Mouse (Mus musculus) liver, adult 2 months (tissue): ENCODE measurements around the gene Mapk14. TPM values are rescaled to one million over a fixed set of nuclear protein-coding genes. Genes with fewer than 3 reads are reported as not detected.

Experiments used
- DNase-seq: peaks from one replicate; pipeline ENCODE4 v3.0.0-alpha.2; 2011; ENCODE audit warnings: low read depth, low spot score; ENCODE audit errors: extremely low read depth
- H3K27ac ChIP-seq: fragments of 200-500 bp; replicated peaks from 2 replicates; pipeline ENCODE4 v1.5.1; 2012; ENCODE audit warnings: low read depth, mild to moderate bottlenecking, control low read depth, inconsistent platforms, low read length; ENCODE audit not compliant: insufficient read depth
- H3K27me3 ChIP-seq: fragments of 200-500 bp; 2 replicates; pipeline ENCODE4 v1.6.1; 2012; ENCODE audit warnings: mild to moderate bottlenecking, moderate library complexity, low read length, inconsistent platforms; ENCODE audit not compliant: control insufficient read depth, insufficient read depth
- H3K36me3 ChIP-seq: fragments of 200-500 bp; 2 replicates; pipeline ENCODE4 v1.6.1; 2012; ENCODE audit warnings: low read length, inconsistent platforms; ENCODE audit not compliant: control insufficient read depth, insufficient read depth
- H3K4me1 ChIP-seq: fragments of 200-500 bp; 2 replicates; pipeline ENCODE4 v1.6.1; 2011; ENCODE audit warnings: low read length; ENCODE audit not compliant: control insufficient read depth, insufficient read depth
- H3K4me3 ChIP-seq: fragments of 200-500 bp; 2 replicates; pipeline ENCODE4 v1.5.1; 2011; ENCODE audit warnings: low read depth, mild to moderate bottlenecking, control low read depth, low read length, moderate library complexity; ENCODE audit not compliant: insufficient read depth
- H3K79me2 ChIP-seq: fragments of 200-500 bp; 2 replicates; pipeline ENCODE4 v1.6.1; 2012; ENCODE audit warnings: inconsistent platforms, mild to moderate bottlenecking, low read length, moderate library complexity; ENCODE audit not compliant: control insufficient read depth, insufficient read depth
- H3K9ac ChIP-seq: fragments of 200-500 bp; 2 replicates; pipeline ENCODE4 v1.6.1; 2012; ENCODE audit warnings: low read depth, mild to moderate bottlenecking, control low read depth, inconsistent platforms, low read length
- CTCF ChIP-seq: fragments of 200-500 bp; IDR thresholded peaks from 2 replicates; pipeline ENCODE4 v1.5.1; 2011; ENCODE audit warnings: low read depth, low read length, control low read depth
- POLR2A ChIP-seq: fragments of 200-500 bp; IDR thresholded peaks from 2 replicates; pipeline ENCODE4 v1.6.1; 2011; ENCODE audit warnings: low read length, control low read depth; ENCODE audit not compliant: insufficient read depth; ENCODE audit errors: extremely low read depth
- WGBS: fragments of 180-500 bp; shearing (Covaris S2); methylation state at CpG from one replicate; pipeline ENCODE4 v1.1.7; 2018; 5-methylcytosine and 5-hydroxymethylcytosine counted together
- polyA plus RNA-seq: library from polyadenylated mRNA; depleted of rRNA; stranded (reverse); fragments of >200 nt; gene quantifications from 2 replicates; pipeline ENCODE4 v1.2.3, GENCODE M21; 2012; rRNA removed
- total RNA-seq: library from RNA; depleted of rRNA; stranded (reverse); fragments of >200 nt; gene quantifications from 2 replicates; pipeline ENCODE4 v1.2.3, GENCODE M21; 2014; rRNA removed

The Mapk14 gene
- total and polyA plus RNA-seq, 2 experiments, result 37.7 to 51.6 TPM

GRCm38 (mm10) chr17:28785036-28785435 lies 93.9 kb downstream of the Mapk14 start:
- Histone ChIP-seq H3K36me3 (no peaks in the 10 kb centered on the region), H3K4me3 (no peak overlapping the region), H3K4me1 (no peaks in the 10 kb centered on the region), H3K9ac (no peak overlapping the region), H3K79me2 (no peaks in the 10 kb centered on the region), H3K27me3 (no peaks in the 10 kb centered on the region), H3K27ac (no peak overlapping the region)
- TF ChIP-seq POLR2A (no peak), CTCF (no peak)
- no peak for DNase-seq
- WGBS, result 94% methylated on average over 3 of the region's 3 CpGs

- no peak for DNase-seq
- H3K9ac ChIP-seq, result no peak overlapping the region
- H3K36me3 ChIP-seq, result no peaks in the 10 kb centered on the region
- H3K79me2 ChIP-seq, result no peaks in the 10 kb centered on the region
- 98% methylated on average over 12 of the region's 12 CpGs for WGBS
- H3K4me1 ChIP-seq, result no peaks in the 10 kb centered on the region
- H3K27ac ChIP-seq, result no peak overlapping the region
- no peak overlapping the region for H3K4me3 ChIP-seq
- TF ChIP-seq CTCF (no peak), POLR2A (no peak)
- no peaks in the 10 kb centered on the region for H3K27me3 ChIP-seq
These were observed 96.4 kb downstream of the Mapk14 start for GRCm38 (mm10) chr17:28787507-28787906.

- TF ChIP-seq CTCF, result no peak
- TF ChIP-seq POLR2A, result no peak
- 94% methylated on average over 4 of the region's 4 CpGs for WGBS
- no peaks in the 10 kb centered on the region; the same call in 1 of the 2 replicates for H3K27me3 ChIP-seq
These were observed 105.9 kb downstream of the Mapk14 start for GRCm38 (mm10) chr17:28797031-28797430.

More at GRCm38 (mm10) chr17:28797031-28797430, 105.9 kb downstream of the Mapk14 start:
- Histone ChIP-seq H3K79me2 (peaks cover 4% of the 10 kb centered on the region; the same call in 1 of the 2 replicates), H3K36me3 (no peaks in the 10 kb centered on the region), H3K27ac (no peak overlapping the region), H3K4me3 (no peak overlapping the region), H3K9ac (no peak overlapping the region), H3K4me1 (peaks cover 2% of the 10 kb centered on the region)
- DNase-seq, result no peak

Other genes starting within 250 kb of the Mapk14 start
- 25.6 and 30.3 TPM in 2 replicates for gene Fkbp5, start 173.8 kb upstream of the Mapk14 start, total RNA-seq
- 17.7 and 29.8 TPM in 2 replicates for gene Fkbp5, start 173.8 kb upstream of the Mapk14 start, polyA plus RNA-seq
- gene Armc12, start 160.5 kb upstream of the Mapk14 start, total RNA-seq, result not detected in 2 replicates
- not detected in 2 replicates for gene Armc12, start 160.5 kb upstream of the Mapk14 start, polyA plus RNA-seq
- gene Clpsl2, start 141.9 kb upstream of the Mapk14 start, total RNA-seq, result not detected in 2 replicates
- gene Clpsl2, start 141.9 kb upstream of the Mapk14 start, polyA plus RNA-seq, result not detected in 2 replicates
- 9.5 and 70.1 TPM in 2 replicates for gene Clps, start 130.6 kb upstream of the Mapk14 start, total RNA-seq
- 1.4 and 2.1 TPM in 2 replicates for gene Clps, start 130.6 kb upstream of the Mapk14 start, polyA plus RNA-seq
- not detected in 2 replicates for gene Lhfpl5, start 115.7 kb upstream of the Mapk14 start, total RNA-seq
- not detected in 2 replicates for gene Lhfpl5, start 115.7 kb upstream of the Mapk14 start, polyA plus RNA-seq
- gene Srpk1, start 68.6 kb upstream of the Mapk14 start, total RNA-seq, result 12.9 and 13.7 TPM in 2 replicates
- gene Srpk1, start 68.6 kb upstream of the Mapk14 start, polyA plus RNA-seq, result 6.1 and 10.8 TPM in 2 replicates
- gene Slc26a8, start 1.1 kb upstream of the Mapk14 start, total RNA-seq, result not detected in 2 replicates
- 0.04 and 0.11 TPM in 2 replicates for gene Slc26a8, start 1.1 kb upstream of the Mapk14 start, polyA plus RNA-seq
- gene AC170998.1, start 34.8 kb downstream of the Mapk14 start, total RNA-seq, result 2.3 and 2.8 TPM in 2 replicates
- not detected in 2 replicates for gene AC170998.1, start 34.8 kb downstream of the Mapk14 start, polyA plus RNA-seq
- 0.20 and 0.65 TPM in 2 replicates for gene Mapk13, start 78.0 kb downstream of the Mapk14 start, total RNA-seq
- gene Mapk13, start 78.0 kb downstream of the Mapk14 start, polyA plus RNA-seq, result 0.15 and 0.22 TPM in 2 replicates
- gene Brpf3, start 109.8 kb downstream of the Mapk14 start, total RNA-seq, result 4.4 and 8.9 TPM in 2 replicates
- gene Brpf3, start 109.8 kb downstream of the Mapk14 start, polyA plus RNA-seq, result 14.5 and 18.9 TPM in 2 replicates
- not detected in 2 replicates for gene Pnpla1, start 167.1 kb downstream of the Mapk14 start, total RNA-seq
- not detected in 2 replicates for gene Pnpla1, start 167.1 kb downstream of the Mapk14 start, polyA plus RNA-seq
- 0.09 and 0.47 TPM in 2 replicates for gene 4930539E08Rik, start 224.0 kb downstream of the Mapk14 start, total RNA-seq
- 0.10 and 0.11 TPM in 2 replicates for gene 4930539E08Rik, start 224.0 kb downstream of the Mapk14 start, polyA plus RNA-seq